Mouse (Mus musculus) stomach, embryonic 16.5 days (tissue): ENCODE data around the gene Timm29. TPM values are rescaled to one million over a fixed set of nuclear protein-coding genes. Genes with fewer than 3 reads are reported as not detected.

ENCODE experiments used
- microRNA counts: library from miRNA; unstranded; fragments of <30 nt; microRNA quantifications from one replicate; lab custom pipeline; 2016
- microRNA-seq: library from miRNA; unstranded; fragments of <30 nt; microRNA quantifications from one replicate; pipeline ENCODE4, GENCODE M21; 2016
- polyA plus RNA-seq: library from polyadenylated mRNA; unstranded; fragments of >200 nt; fragmentation: Nextera tagmentation; extraction: Ambion mirVana; gene quantifications from 2 replicates; pipeline ENCODE4 v1.2.1, GENCODE M21; 2015

Gene Timm29
- polyA plus RNA-seq, 1 experiment from 2014 or later, result 22.9 TPM

MicroRNAs within 50 kb of the gene (microRNA counts, 519-probe panel; counts per million panel counts)
- microRNA mmu-miR-1946b (lab: Ali Mortazavi, UCI), result not detected

Small RNA genes lying within 50 kb of the gene (microRNA-seq; reads per million reads assigned to microRNA genes)
- not detected for gene Mir1946b

Other genes starting within 250 kb of the Timm29 start
- gene Ilf3, start 224.9 kb upstream of the Timm29 start, polyA plus RNA-seq, result 144 and 147 TPM in 2 replicates
- gene Qtrt1, start 180.9 kb upstream of the Timm29 start, polyA plus RNA-seq, result 51.1 and 51.4 TPM in 2 replicates
- 81.4 and 97.2 TPM in 2 replicates for gene Dnm2, start 167.8 kb upstream of the Timm29 start, polyA plus RNA-seq
- gene Tmed1, start 82.5 kb upstream of the Timm29 start, polyA plus RNA-seq, result 78.5 and 80.6 TPM in 2 replicates
- 5.9 and 6.0 TPM in 2 replicates for gene AB124611, start 66.5 kb upstream of the Timm29 start, polyA plus RNA-seq
- gene Carm1, start 45.8 kb upstream of the Timm29 start, polyA plus RNA-seq, result 15.6 and 16.1 TPM in 2 replicates
- gene Yipf2, start 106 bp downstream of the Timm29 start, polyA plus RNA-seq, result 34.0 and 39.4 TPM in 2 replicates
- gene Smarca4, start 23.4 kb downstream of the Timm29 start, polyA plus RNA-seq, result 63.2 and 65.0 TPM in 2 replicates
- gene Ldlr, start 130.8 kb downstream of the Timm29 start, polyA plus RNA-seq, result 62.2 and 69.3 TPM in 2 replicates
- 83.7 and 87.5 TPM in 2 replicates for gene Spc24, start 167.6 kb downstream of the Timm29 start, polyA plus RNA-seq
- 11.2 and 11.6 TPM in 2 replicates for gene Kank2, start 206.0 kb downstream of the Timm29 start, polyA plus RNA-seq
- gene Angptl8, start 242.8 kb downstream of the Timm29 start, polyA plus RNA-seq, result 6.4 TPM in 2 replicates